8 mouse cellular contexts compared by ENCODE assay signal in the genomic region with DNA sequence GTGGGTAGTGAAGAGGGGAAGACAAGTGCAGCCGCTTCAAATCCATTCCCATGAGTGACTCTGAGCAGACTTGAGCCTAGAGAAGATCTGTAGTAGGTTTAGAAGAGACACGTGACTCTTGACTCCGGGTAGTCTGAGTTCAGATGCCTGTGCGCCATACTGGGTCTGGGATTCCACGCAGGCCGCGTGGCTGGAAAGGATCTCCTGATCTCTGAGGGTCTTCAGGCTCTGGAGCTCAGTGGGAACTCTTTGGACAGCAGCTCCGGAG. TPM values are rescaled to one million over a fixed set of nuclear protein-coding genes. Genes with fewer than 3 reads are reported as not detected.
DNase-seq lines count a peak whose midpoint lies in the region; ATAC-seq and TF ChIP-seq lines count a peak whose summit lies in the region.

No protein-coding gene starts in this region.

- peak; percentile 2; the same call in 1 of the 2 replicates for ATAC-seq in heart, embryonic 15.5 days (replicated peaks; ENCODE audit: insufficient number of reproducible peaks, insufficient read depth, low FRiP score, low read depth)
- 0 out of 2 replicates have a peak, but pooled peaks have one; percentile 18 for ATAC-seq in intestine, embryonic 14.5 days (replicated peaks; ENCODE audit: low FRiP score, low TSS enrichment, low read depth)
- ATAC-seq in midbrain, embryonic 16.5 days = 0 out of 2 replicates have a peak, but pooled peaks have one; percentile 19

- intact Hi-C loops in heart, postnatal 14 days (cut with DNase I) = no loop called here
- intact Hi-C loops in left cerebral cortex, postnatal 4 days (cut with DNase I) = no loop called here

- WGBS in heart, embryonic 15.5 days = 14% methylated on average over 8 of the region's 8 CpGs
- WGBS in intestine, embryonic 14.5 days = 17% methylated on average over 8 of the region's 8 CpGs
- 12% methylated on average over 8 of the region's 8 CpGs for WGBS in midbrain, embryonic 16.5 days

- H3K9ac ChIP-seq in heart, embryonic 15.5 days = peak overlapping the region; percentile 58
- peak overlapping the region; percentile 42; the same call in 1 of the 2 replicates for H3K9ac ChIP-seq in intestine, embryonic 14.5 days (ENCODE audit: low read length)
- peak overlapping the region; percentile 74 for H3K9ac ChIP-seq in midbrain, embryonic 16.5 days (ENCODE audit: low read depth, low read length)

- H3K27ac ChIP-seq in heart, embryonic 15.5 days = no peak overlapping the region
- no peak overlapping the region for H3K27ac ChIP-seq in cortical plate, adult 2 months (ENCODE audit: insufficient read depth, low read length)
- no peak overlapping the region for H3K27ac ChIP-seq in intestine, embryonic 14.5 days (ENCODE audit: low read depth)
- H3K27ac ChIP-seq in midbrain, embryonic 16.5 days (ENCODE audit: low read length) = peak overlapping the region; percentile 74; the same call in 1 of the 2 replicates

- TF ChIP-seq POLR2A in cortical plate, adult 2 months (IDR thresholded peaks at IDR 0.05; ENCODE audit: extremely low read depth, insufficient read depth, low read length) = no peak

- peak overlapping the region; percentile 98 for H3K4me2 ChIP-seq in heart, embryonic 15.5 days
- peak overlapping the region; percentile 99 for H3K4me2 ChIP-seq in intestine, embryonic 14.5 days (ENCODE audit: low read length)
- peak overlapping the region; percentile 97 for H3K4me2 ChIP-seq in midbrain, embryonic 16.5 days (ENCODE audit: low read length)

- H3K9me3 ChIP-seq in heart, embryonic 15.5 days (replicated peaks) = no peaks in the 10 kb centered on the region
- H3K9me3 ChIP-seq in intestine, embryonic 14.5 days (ENCODE audit: control insufficient read depth, low read length) = no peaks in the 10 kb centered on the region
- no peaks in the 10 kb centered on the region for H3K9me3 ChIP-seq in midbrain, embryonic 16.5 days (replicated peaks; ENCODE audit: control insufficient read depth, low read length, poor library complexity, severe bottlenecking)

- peak overlapping the region; percentile 59 for H3K4me3 ChIP-seq in heart, embryonic 15.5 days
- H3K4me3 ChIP-seq in cortical plate, adult 2 months (ENCODE audit: insufficient read depth, low read length) = peak overlapping the region; percentile 87
- peak overlapping the region; percentile 47 for H3K4me3 ChIP-seq in intestine, embryonic 14.5 days (ENCODE audit: low read depth, low read length)
- peak overlapping the region; percentile 64 for H3K4me3 ChIP-seq in midbrain, embryonic 16.5 days (ENCODE audit: low read depth, low read length)

- H3K36me3 ChIP-seq in heart, embryonic 15.5 days = no peaks in the 10 kb centered on the region
- no peaks in the 10 kb centered on the region for H3K36me3 ChIP-seq in intestine, embryonic 14.5 days (ENCODE audit: control insufficient read depth, insufficient read depth, low read length)
- H3K36me3 ChIP-seq in midbrain, embryonic 16.5 days (ENCODE audit: control insufficient read depth, insufficient read depth, low read length) = no peaks in the 10 kb centered on the region

- peaks cover 43% of the 10 kb centered on the region for H3K4me1 ChIP-seq in heart, embryonic 15.5 days (replicated peaks)
- peaks cover 5% of the 10 kb centered on the region for H3K4me1 ChIP-seq in cortical plate, adult 2 months (ENCODE audit: control insufficient read depth, insufficient read depth, low read length)
- H3K4me1 ChIP-seq in intestine, embryonic 14.5 days (replicated peaks; ENCODE audit: control insufficient read depth, insufficient read depth, low read length) = peaks cover 15% of the 10 kb centered on the region
- H3K4me1 ChIP-seq in midbrain, embryonic 16.5 days (ENCODE audit: control insufficient read depth, insufficient read depth, low read length) = peaks cover 4% of the 10 kb centered on the region

- no peak for TF ChIP-seq CTCF in cortical plate, adult 2 months (IDR thresholded peaks at IDR 0.05; ENCODE audit: extremely low read depth, insufficient read depth, low read length)

- no peak for DNase-seq in heart, postnatal 14 days
- DNase-seq in intestine, embryonic 14.5 days (ENCODE audit: low spot score) = no peak
- DNase-seq in frontal cortex, postnatal 25 days (ENCODE audit: low spot score in 2 of 2) = no peak
- no peak for DNase-seq in urinary bladder, postnatal 10 days (ENCODE audit: low spot score)
- no peak for DNase-seq in left cerebral cortex, postnatal 4 days

- H3K27me3 ChIP-seq in heart, embryonic 15.5 days = peaks cover 6% of the 10 kb centered on the region; the same call in 1 of the 2 replicates
- H3K27me3 ChIP-seq in intestine, embryonic 14.5 days (replicated peaks; ENCODE audit: control insufficient read depth, insufficient read depth, low read length) = no peaks in the 10 kb centered on the region
- H3K27me3 ChIP-seq in midbrain, embryonic 16.5 days (ENCODE audit: control insufficient read depth, insufficient read depth, low read depth, low read length) = no peaks in the 10 kb centered on the region; the same call in 1 of the 2 replicates

RNA-seq across cellular contexts. Expression of gene Notch3, which starts 53.5 kb away (rescaled TPM):
- polyA plus RNA-seq in heart, embryonic 15.5 days (2015; fragmentation: Nextera tagmentation; extraction: Ambion mirVana) = 6.4 and 13.0 TPM in 2 replicates
- 10 to 100 TPM; 43.3 to 44.2 TPM for total RNA-seq in heart, postnatal 14 days (2021)
- polyA plus RNA-seq in cortical plate, adult 2 months (2012; rRNA removed) = 7.5 and 7.8 TPM in 2 replicates
- polyA plus RNA-seq in intestine, embryonic 14.5 days (2014; fragmentation: Nextera tagmentation; extraction: Ambion mirVana) = 13.3 and 13.8 TPM in 2 replicates
- 6.9 TPM in 2 replicates for polyA plus RNA-seq in midbrain, embryonic 16.5 days (2015; fragmentation: Nextera tagmentation; extraction: Ambion mirVana)
- 10 to 100 TPM; 21.8 to 21.9 TPM for total RNA-seq in left cerebral cortex, postnatal 4 days (2021)
